Mouse (Mus musculus) left cerebral cortex, postnatal 4 days (tissue): ENCODE measurements at regions not wholly inside any gene's neighbourhood (a gene's known extent, or its start where the extent isn't known, plus 50 kb on each side); places are given as distances from the start of the nearest gene placed in this dataset.

Experiments used
- DNase-seq: peaks from one replicate; pipeline ENCODE4 v3.0.0-alpha.2; 2022
- intact Hi-C: fragments of 180-260 bp; cut with DNase I; formaldehyde crosslinking; loops from one replicate; pipeline ENCODE4 v1.15.1; 2025

GRCm38 (mm10) chr3:50813760-50814400, 370.5 kb upstream of the Slc7a11 start:
- intact Hi-C loops = no loop called here
- no peak for DNase-seq

- no peak for DNase-seq
- intact Hi-C loops = no loop called here
Observed at GRCm38 (mm10) chr3:50815716-50816115, 372.3 kb upstream of the Slc7a11 start.

- DNase-seq = peak; percentile 24
- intact Hi-C loops = no loop called here
Observed at GRCm38 (mm10) chr3:50816479-50816878, 373.1 kb upstream of the Slc7a11 start.

GRCm38 (mm10) chr3:50817361-50817760, 373.9 kb upstream of the Slc7a11 start:
- intact Hi-C loops = no loop called here
- DNase-seq = no peak

GRCm38 (mm10) chr3:50820776-50821175, 377.4 kb upstream of the Slc7a11 start:
- intact Hi-C loops = no loop called here
- DNase-seq = no peak

GRCm38 (mm10) chr3:50825534-50826423, 382.4 kb upstream of the Slc7a11 start:
- no peak for DNase-seq
- intact Hi-C loops = no loop called here

- DNase-seq = no peak
- intact Hi-C loops = no loop called here
Observed at GRCm38 (mm10) chr3:50826424-50826819, 383.0 kb upstream of the Slc7a11 start.

- DNase-seq = no peak
- intact Hi-C loops = no loop called here
Observed at GRCm38 (mm10) chr3:50829211-50829610, 385.8 kb upstream of the Slc7a11 start.

- no peak for DNase-seq
- intact Hi-C loops = no loop called here
Observed at GRCm38 (mm10) chr3:50830446-50830845, 387.0 kb upstream of the Slc7a11 start.

GRCm38 (mm10) chr3:50830926-50831325, 387.5 kb upstream of the Slc7a11 start:
- DNase-seq = no peak

GRCm38 (mm10) chr3:50842216-50842615, 382.0 kb upstream of the Noct start:
- no peak for DNase-seq
- intact Hi-C loops = no loop called here

More at GRCm38 (mm10) chr3:50830926-50831325, 387.5 kb upstream of the Slc7a11 start:
- intact Hi-C loops = no loop called here

- no peak for DNase-seq
- intact Hi-C loops = no loop called here
Observed at GRCm38 (mm10) chr3:50844835-50845301, 379.4 kb upstream of the Noct start.

- DNase-seq = no peak
- intact Hi-C loops = no loop called here
Observed at GRCm38 (mm10) chr3:50845311-50845710, 378.9 kb upstream of the Noct start.

- intact Hi-C loops = no loop called here
- DNase-seq = no peak
Observed at GRCm38 (mm10) chr3:50848528-50848927, 375.7 kb upstream of the Noct start.

- intact Hi-C loops = no loop called here
- DNase-seq = no peak
Observed at GRCm38 (mm10) chr3:50851083-50851637, 373.1 kb upstream of the Noct start.

GRCm38 (mm10) chr3:50867105-50867504, 357.1 kb upstream of the Noct start:
- intact Hi-C loops = no loop called here
- DNase-seq = no peak

- intact Hi-C loops = no loop called here
- DNase-seq = no peak
Observed at GRCm38 (mm10) chr3:50869211-50869610, 355.0 kb upstream of the Noct start.

- no peak for DNase-seq
- intact Hi-C loops = no loop called here
Observed at GRCm38 (mm10) chr3:50879050-50879449, 345.2 kb upstream of the Noct start.

GRCm38 (mm10) chr3:50879595-50879994, 344.7 kb upstream of the Noct start:
- no peak for DNase-seq
- intact Hi-C loops = no loop called here

GRCm38 (mm10) chr3:50881437-50882248, 342.6 kb upstream of the Noct start:
- no peak for DNase-seq
- intact Hi-C loops = no loop called here

GRCm38 (mm10) chr3:50882249-50882733, 342.0 kb upstream of the Noct start:
- intact Hi-C loops = no loop called here
- peak; percentile 45 for DNase-seq
